Mouse (Mus musculus): ENCODE results near the gene Dad1. TPM values are rescaled to one million over a fixed set of nuclear protein-coding genes. Genes with fewer than 3 reads are reported as not detected.

The Dad1 gene
- polyA plus RNA-seq, 1 experiment from 2014 or later, result 174 TPM

DNA sequence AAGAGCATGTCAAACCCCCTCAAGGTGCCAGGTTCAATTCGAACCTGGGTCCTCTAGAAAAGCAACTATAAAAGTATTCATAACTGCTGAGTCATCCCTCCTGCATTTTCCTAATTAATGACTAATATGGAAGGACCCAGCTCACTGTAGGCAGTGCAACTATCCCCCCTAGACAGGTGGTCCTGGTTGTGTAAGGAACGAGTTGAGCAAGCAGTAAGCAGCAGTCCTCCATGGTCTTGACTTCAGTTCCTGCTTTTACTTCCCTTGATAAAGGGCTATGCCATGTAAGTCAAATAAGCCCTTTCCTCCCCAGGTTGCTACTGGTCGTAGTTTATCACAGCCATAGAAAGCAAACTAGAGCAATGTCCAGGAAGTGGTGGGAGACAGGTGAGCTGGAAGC, 7.7 kb downstream of the Dad1 start:
- in situ Hi-C loops (cut with MboI; ENCODE audit: low pct_unique_long_range_greater_than_20kb), result no loop called here
- no peak for TF ChIP-seq CTCF (IDR thresholded peaks at IDR 0.05)

DNA sequence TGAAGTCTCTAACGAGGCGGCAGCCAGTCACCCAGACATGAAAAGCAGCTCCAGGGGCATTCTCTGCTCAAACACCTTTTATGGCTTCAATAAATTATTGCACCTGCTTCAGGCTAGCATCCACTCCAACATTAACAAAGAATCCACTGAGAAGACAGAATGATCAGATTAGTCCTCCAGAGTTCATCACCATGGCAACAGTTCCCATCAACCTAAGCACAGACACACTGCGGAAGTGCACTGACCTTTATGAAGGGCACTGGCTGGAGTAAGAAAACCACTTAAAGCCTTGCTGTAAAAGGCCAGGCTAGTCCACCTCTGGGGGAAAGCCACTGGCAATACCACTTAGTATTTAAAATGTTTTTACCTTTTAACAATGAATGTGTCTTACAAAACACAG, 9.7 kb downstream of the Dad1 start:
- in situ Hi-C loops (cut with MboI; ENCODE audit: low pct_unique_long_range_greater_than_20kb), result no loop called here
- DNase-seq (ENCODE audit: low read depth, low spot score) (no peak), ATAC-seq (no peak)
- CTCF ChIA-PET, result interaction anchor here (1.5 kb wide), 1 partner anchor 125 kb away, joined by 4 read pairs; no protein-coding TSS in a partner anchor
- POLR2A ChIA-PET, result no interaction called here
- TF ChIP-seq CTCF (IDR thresholded peaks at IDR 0.05), result no peak
- no peaks in the 10 kb centered on the region for H3K27me3 ChIP-seq

More for the DNA sequence above, 7.7 kb downstream of the Dad1 start:
- CTCF ChIA-PET, result no interaction called here
- DNase-seq (ENCODE audit: low read depth, low spot score), result no peak
- POLR2A ChIA-PET, result no interaction called here
- ATAC-seq, result no peak
- no peaks in the 10 kb centered on the region for H3K27me3 ChIP-seq

DNA sequence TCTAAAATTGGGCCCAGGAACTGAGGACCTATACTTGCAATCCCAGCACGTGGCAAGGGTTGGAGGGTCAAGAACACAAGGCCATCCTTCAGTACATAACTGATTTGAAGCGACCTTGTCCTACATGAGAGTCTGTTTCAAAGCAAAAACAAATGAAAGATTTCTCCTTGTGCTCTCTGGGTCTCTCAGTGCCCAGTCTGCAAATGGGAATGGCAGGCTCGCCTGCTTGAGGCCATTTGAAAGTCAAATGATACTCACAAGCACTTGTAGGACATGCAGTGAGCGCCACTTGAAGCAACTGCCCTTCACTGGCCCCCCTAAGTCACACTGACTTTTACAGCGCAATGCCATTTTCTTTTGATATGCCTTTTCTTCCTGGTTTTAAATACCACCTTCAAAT, 13.4 kb downstream of the Dad1 start:
- in situ Hi-C loops (cut with MboI; ENCODE audit: low pct_unique_long_range_greater_than_20kb), result no loop called here
- DNase-seq (ENCODE audit: low read depth, low spot score), result no peak
- TF ChIP-seq CTCF (IDR thresholded peaks at IDR 0.05), result no peak
- ChIA-PET POLR2A (no interaction called here), CTCF (interaction anchor here (1.4 kb wide), 1 partner anchor 171 kb away, joined by 5 read pairs; no protein-coding TSS in a partner anchor)
- H3K27me3 ChIP-seq, result no peaks in the 10 kb centered on the region
- ATAC-seq, result no peak

DNA sequence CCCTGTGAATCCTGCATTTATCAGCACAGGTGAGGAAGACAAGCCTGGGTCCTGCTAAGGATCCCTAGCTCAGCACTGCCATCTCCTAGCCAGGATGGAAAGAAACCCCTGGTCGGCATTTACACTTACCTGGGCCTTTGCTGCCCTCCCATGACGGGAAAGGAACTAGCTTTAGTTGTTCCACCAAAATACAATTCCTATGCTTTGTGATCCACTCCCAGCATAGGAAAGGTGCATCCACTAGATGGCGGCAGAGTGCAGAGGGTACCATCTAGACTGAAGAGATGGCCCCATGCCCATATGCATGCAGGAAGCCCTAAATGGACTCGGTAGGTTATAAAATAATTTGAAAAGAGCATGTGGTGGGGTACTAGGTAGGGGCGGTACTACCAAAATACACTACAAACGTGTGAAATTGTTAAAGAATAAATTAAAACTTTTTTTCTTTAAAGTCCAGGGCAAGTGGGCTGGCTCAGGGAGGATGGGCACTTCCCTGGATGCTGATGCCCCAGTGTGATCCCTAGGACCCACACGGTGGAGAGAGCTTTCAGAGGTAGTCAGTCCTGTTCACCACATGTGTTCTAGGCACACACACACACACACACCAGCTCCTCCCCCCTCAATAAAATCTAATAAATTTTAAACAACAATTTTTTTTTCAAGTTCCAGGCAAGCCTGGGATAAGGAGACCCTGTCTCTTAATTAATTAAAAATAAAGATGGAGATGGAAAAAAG, 14.7 kb downstream of the Dad1 start:
- peak; percentile 92 for TF ChIP-seq CTCF (IDR thresholded peaks at IDR 0.05)
- no peaks in the 10 kb centered on the region for H3K27me3 ChIP-seq
- in situ Hi-C loops (cut with MboI; ENCODE audit: low pct_unique_long_range_greater_than_20kb), result no loop called here
- ATAC-seq, result no peak
- no peak for DNase-seq (ENCODE audit: low read depth, low spot score)
- ChIA-PET POLR2A (no interaction called here), CTCF (interaction anchor here (0.8 to 3.7 kb wide), 17 partner anchors 8 to 242 kb away, joined by 3 to 24 read pairs (median 5); partner anchors contain the start of gene Oxa1l)

DNA sequence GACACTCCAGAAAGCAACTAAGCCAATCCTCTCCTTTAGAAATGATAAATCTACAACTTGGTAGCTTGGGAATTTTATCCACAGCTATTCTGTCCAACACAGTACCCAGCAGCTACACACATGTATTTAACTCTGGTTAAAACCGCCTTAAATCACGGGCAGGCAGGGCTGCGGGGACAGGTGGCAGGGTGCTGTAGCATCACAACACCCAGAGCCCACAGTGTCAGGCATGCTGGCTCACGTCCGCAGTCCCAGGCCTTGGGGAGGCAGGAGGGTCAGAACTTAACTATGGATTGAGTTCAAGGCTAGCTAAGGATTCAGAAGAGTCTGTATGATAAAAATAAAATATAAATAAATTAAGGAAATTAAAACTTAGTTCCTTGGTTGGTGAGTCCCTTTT, 17.0 kb downstream of the Dad1 start:
- ATAC-seq (no peak), DNase-seq (ENCODE audit: low read depth, low spot score) (no peak)
- in situ Hi-C loops (cut with MboI; ENCODE audit: low pct_unique_long_range_greater_than_20kb), result no loop called here
- POLR2A ChIA-PET, result no interaction called here
- no peaks in the 10 kb centered on the region for H3K27me3 ChIP-seq
- no peak for TF ChIP-seq CTCF (IDR thresholded peaks at IDR 0.05)
- CTCF ChIA-PET, result interaction anchor here (3.0 to 3.7 kb wide), 2 partner anchors 9 to 176 kb away, joined by 12 to 24 read pairs; no protein-coding TSS in a partner anchor

- no peak for ATAC-seq
- CTCF ChIA-PET, result interaction anchor here (1.1 to 3.0 kb wide), 2 partner anchors 10 to 177 kb away, joined by 4 to 12 read pairs; no protein-coding TSS in a partner anchor
- in situ Hi-C loops (cut with MboI; ENCODE audit: low pct_unique_long_range_greater_than_20kb), result no loop called here
- TF ChIP-seq CTCF (IDR thresholded peaks at IDR 0.05), result no peak
- no peaks in the 10 kb centered on the region for H3K27me3 ChIP-seq
- DNase-seq (ENCODE audit: low read depth, low spot score), result no peak
- POLR2A ChIA-PET, result interaction anchor here (0.5 kb wide), 1 partner anchor 256 kb away, joined by 3 read pairs; no protein-coding TSS in a partner anchor
Observed at GRCm38 (mm10) chr14:54235825-54236540, 17.9 kb downstream of the Dad1 start.

- ChIA-PET CTCF (interaction anchor here (1.3 to 2.6 kb wide), 4 partner anchors 14 to 214 kb away, joined by 3 to 8 read pairs (median 4); no protein-coding TSS in a partner anchor), POLR2A (no interaction called here)
- ATAC-seq, result no peak
- H3K27me3 ChIP-seq, result no peaks in the 10 kb centered on the region
- no peak for DNase-seq (ENCODE audit: low read depth, low spot score)
- TF ChIP-seq CTCF (IDR thresholded peaks at IDR 0.05), result no peak
- in situ Hi-C loops (cut with MboI; ENCODE audit: low pct_unique_long_range_greater_than_20kb), result loop anchor here (5.0 kb wide), 1 partner anchor 178 kb away; no protein-coding TSS in a partner anchor
Observed at GRCm38 (mm10) chr14:54234231-54235040, 19.5 kb downstream of the Dad1 start.

DNA sequence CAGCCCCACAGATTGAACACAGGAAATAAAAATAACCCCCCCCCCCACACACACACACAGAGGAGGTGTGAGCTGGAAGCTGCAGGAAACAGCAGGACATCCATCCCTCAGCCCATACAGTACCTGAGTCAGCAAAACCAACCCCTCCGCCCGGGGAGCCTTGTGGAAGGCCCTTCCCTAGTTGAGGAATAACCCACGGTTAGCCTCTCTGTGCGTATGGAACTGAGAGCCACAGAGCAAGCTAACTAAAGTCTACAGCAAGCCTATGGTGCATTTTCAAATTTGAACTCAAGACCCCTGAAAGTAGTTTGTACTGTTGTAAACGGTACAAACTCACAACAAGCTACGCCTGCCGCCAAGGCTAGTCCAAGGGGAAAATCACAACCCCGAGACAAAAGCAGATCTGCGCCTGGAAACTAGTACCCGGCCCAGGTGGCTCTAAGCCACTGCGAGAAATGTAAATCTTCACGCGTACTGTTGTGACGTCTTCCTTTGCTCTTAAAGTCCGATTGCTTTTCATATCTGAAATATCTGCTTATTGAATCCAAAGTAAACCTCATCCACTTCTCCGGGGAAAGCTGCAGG, 20.3 kb downstream of the Dad1 start:
- no peak for DNase-seq (ENCODE audit: low read depth, low spot score)
- CTCF ChIA-PET, result interaction anchor here (1.0 to 2.6 kb wide), 5 partner anchors 177 to 225 kb away, joined by 3 to 8 read pairs (median 3); no protein-coding TSS in a partner anchor
- no peak for ATAC-seq
- in situ Hi-C loops (cut with MboI; ENCODE audit: low pct_unique_long_range_greater_than_20kb), result loop anchor here (5.0 kb wide), 1 partner anchor 179 kb away; no protein-coding TSS in a partner anchor
- H3K27me3 ChIP-seq, result no peaks in the 10 kb centered on the region
- TF ChIP-seq CTCF (IDR thresholded peaks at IDR 0.05), result no peak
- POLR2A ChIA-PET, result no interaction called here

GRCm38 (mm10) chr14:54232811-54233558, 20.9 kb downstream of the Dad1 start:
- ChIA-PET POLR2A (interaction anchor here (0.7 kb wide), 2 partner anchors 31 to 212 kb away, joined by 3 to 4 read pairs; no protein-coding TSS in a partner anchor), CTCF (interaction anchor here (0.9 to 2.6 kb wide), 5 partner anchors 178 to 226 kb away, joined by 3 to 8 read pairs (median 3); no protein-coding TSS in a partner anchor)
- in situ Hi-C loops (cut with MboI; ENCODE audit: low pct_unique_long_range_greater_than_20kb), result loop anchor here (5.0 kb wide), 1 partner anchor 179 kb away; no protein-coding TSS in a partner anchor
- ATAC-seq, result peak; percentile 29
- no peak for DNase-seq (ENCODE audit: low read depth, low spot score)
- H3K27me3 ChIP-seq, result no peaks in the 10 kb centered on the region
- TF ChIP-seq CTCF (IDR thresholded peaks at IDR 0.05), result no peak
